Mouse (Mus musculus): Measurements from ENCODE around the gene Fgd6.

DNA sequence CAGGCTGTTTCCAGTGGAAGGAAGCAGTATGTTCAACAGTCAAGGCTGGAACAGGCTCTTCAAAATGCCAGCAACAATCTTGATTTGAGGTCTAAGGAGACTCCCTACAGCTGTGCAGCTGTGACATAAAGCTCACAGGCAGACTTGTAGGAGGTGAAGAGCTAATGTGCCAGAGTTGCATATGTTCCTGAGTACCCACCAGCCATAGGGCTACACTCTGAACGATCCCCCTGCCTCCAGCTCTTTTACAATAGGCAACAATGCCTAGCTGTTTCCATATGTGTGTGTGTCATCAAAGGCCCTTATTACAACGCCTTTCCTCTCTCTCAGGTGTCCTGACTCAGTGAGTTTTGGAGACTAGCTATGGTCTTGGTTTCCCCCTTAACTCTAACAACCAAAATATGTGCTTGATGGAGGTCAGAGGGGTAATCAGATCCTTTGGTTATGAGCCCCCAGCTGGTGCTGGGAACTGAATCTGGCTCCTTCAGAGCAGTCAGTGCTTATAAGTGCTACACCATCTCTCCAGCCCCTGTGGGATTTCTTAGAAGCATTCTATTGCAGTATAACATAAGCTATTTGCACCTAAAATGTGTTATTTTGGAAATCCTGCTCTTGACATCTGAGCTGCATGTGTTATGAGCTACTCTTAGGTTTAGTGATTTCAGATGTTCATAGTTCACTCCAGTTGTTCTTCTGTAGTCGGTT lies 104.6 kb downstream of the Fgd6 start:
- TF ChIP-seq POLR2A (IDR thresholded peaks at IDR 0.05; ENCODE audit: low read depth, low read length) (no peak), CTCF (IDR thresholded peaks at IDR 0.05; ENCODE audit: extremely low read depth, insufficient read depth, insufficient read length, insufficient replicate concordance) (no peak)

Measured in spleen, adult 2 months (tissue).